Mouse (Mus musculus) heart, embryonic 13.5 days (tissue): ENCODE data around the gene Gm3029. TPM values are rescaled to one million over a fixed set of nuclear protein-coding genes. Genes with fewer than 3 reads are reported as not detected.
"Not testable (repeated sequence)": the region's sequence is repeated elsewhere in the genome, so short reads cannot be mapped to it uniquely, and the experiment has no call there.

ENCODE experiments used
- ATAC-seq: fragments of 200-750 bp; cut with Nextera tagmentation; 2 replicates; pipeline ENCODE4 v1.8.0; 2017; ENCODE audit warnings: moderate TSS enrichment; ENCODE audit not compliant: insufficient number of reproducible peaks, low FRiP score, low TSS enrichment; ENCODE audit errors: extremely low read depth
- H3K27ac ChIP-seq: fragments of 300-500 bp; sonication (generic); replicated peaks from 2 replicates; pipeline ENCODE4 v1.5.1; 2015; ENCODE audit warnings: moderate library complexity, mild to moderate bottlenecking, inconsistent platforms
- H3K27me3 ChIP-seq: fragments of 300-500 bp; sonication (generic); replicated peaks from 2 replicates; pipeline ENCODE4 v1.6.1; 2015; ENCODE audit warnings: mild to moderate bottlenecking, inconsistent platforms
- H3K36me3 ChIP-seq: fragments of 300-500 bp; sonication (generic); 2 replicates; pipeline ENCODE4 v1.6.1; 2015; ENCODE audit warnings: mild to moderate bottlenecking, inconsistent platforms
- H3K4me1 ChIP-seq: fragments of 300-500 bp; sonication (generic); 2 replicates; pipeline ENCODE4 v1.6.1; 2015; ENCODE audit warnings: inconsistent platforms
- H3K4me2 ChIP-seq: fragments of 300-500 bp; sonication (generic); 2 replicates; pipeline ENCODE4 v1.6.1; 2015; ENCODE audit warnings: inconsistent platforms, mild to moderate bottlenecking, moderate library complexity
- H3K4me3 ChIP-seq: fragments of 300-500 bp; sonication (generic); 2 replicates; pipeline ENCODE4 v1.5.1; 2015; ENCODE audit warnings: moderate library complexity, mild to moderate bottlenecking, inconsistent platforms
- H3K9ac ChIP-seq: fragments of 300-500 bp; sonication (generic); 2 replicates; pipeline ENCODE4 v1.6.1; 2015; ENCODE audit warnings: inconsistent platforms, mild to moderate bottlenecking, moderate library complexity
- H3K9me3 ChIP-seq: fragments of 300-500 bp; sonication (generic); 2 replicates; pipeline ENCODE4 v1.6.1; 2016; ENCODE audit warnings: inconsistent platforms
- WGBS: fragments of 180-500 bp; shearing (Covaris S2); methylation state at CpG from one replicate; pipeline ENCODE4 v1.1.7; 2015; ENCODE audit warnings: mixed read lengths; 5-methylcytosine and 5-hydroxymethylcytosine counted together
- polyA plus RNA-seq: library from polyadenylated mRNA; unstranded; fragments of >200 nt; fragmentation: Nextera tagmentation; extraction: Ambion mirVana; gene quantifications from 2 replicates; pipeline ENCODE4 v1.2.1, GENCODE M21; 2015

The Gm3029 gene
- not detected in 2 replicates for polyA plus RNA-seq

DNA sequence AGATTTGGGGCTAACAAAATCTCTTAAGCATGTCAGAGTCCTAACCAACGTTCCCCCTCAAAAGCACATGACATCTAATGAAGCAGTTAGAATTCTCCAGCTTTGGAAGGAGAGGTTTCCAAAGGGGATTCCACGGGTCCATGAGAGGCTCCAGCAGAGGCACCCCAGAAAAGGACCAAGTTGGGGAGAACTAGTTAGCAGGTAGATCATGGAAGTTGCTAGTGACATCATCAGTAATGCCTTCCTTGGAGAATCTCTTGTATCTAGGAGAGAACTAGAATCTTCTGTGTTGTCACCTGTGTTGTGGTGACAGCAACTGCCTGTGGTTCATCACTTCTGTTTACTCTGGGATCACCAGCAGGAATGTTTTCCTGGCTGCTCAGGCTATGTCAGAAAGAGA lies at the start of gene Gm3029:
Gene Gm3029, plus strand, starts transcription at position 301 of the 400 bp plus-strand sequence.
- not testable (repeated sequence) for ATAC-seq, H3K9ac ChIP-seq, H3K27ac ChIP-seq, H3K4me1 ChIP-seq, H3K4me2 ChIP-seq, H3K36me3 ChIP-seq, H3K9me3 ChIP-seq, H3K4me3 ChIP-seq, H3K27me3 ChIP-seq
- 86% methylated on average over 1 of the region's 2 CpGs for WGBS

DNA sequence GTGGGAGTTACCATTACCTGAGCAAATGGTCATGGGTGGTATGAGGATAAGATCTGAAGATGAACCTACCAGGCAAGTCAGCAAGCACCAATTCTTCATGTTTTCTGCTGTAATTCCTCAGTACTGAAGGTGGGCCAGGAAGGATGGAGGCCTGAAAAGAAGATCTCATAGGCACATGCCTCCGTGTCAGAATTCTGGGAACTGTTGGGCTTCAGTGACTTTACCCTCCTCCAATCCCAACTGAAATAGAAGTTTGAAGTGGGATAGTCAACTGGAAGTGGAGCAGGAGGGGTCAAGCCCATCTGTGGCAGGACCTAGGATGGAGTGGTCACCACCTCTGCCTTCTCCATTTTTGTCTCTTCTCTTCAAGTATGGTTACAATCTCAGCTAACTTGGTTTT lies 47.7 kb upstream of the Gm3029 start, which contains the start of gene Gm2916:
Gene Gm2916, plus strand, starts transcription at position 301 of the 400 bp plus-strand sequence.
- ATAC-seq, H3K27ac ChIP-seq, H3K9ac ChIP-seq, H3K27me3 ChIP-seq, H3K4me3 ChIP-seq, H3K4me1 ChIP-seq, H3K36me3 ChIP-seq, H3K9me3 ChIP-seq, H3K4me2 ChIP-seq: not testable (repeated sequence)
- no CpG with 5 or more reads among the region's 1 CpGs for WGBS

- ATAC-seq, H3K9me3 ChIP-seq, H3K27me3 ChIP-seq, H3K9ac ChIP-seq, H3K27ac ChIP-seq, H3K4me1 ChIP-seq, H3K4me2 ChIP-seq, H3K4me3 ChIP-seq, H3K36me3 ChIP-seq: not testable (repeated sequence)
- no CpG with 5 or more reads among the region's 2 CpGs for WGBS
Observed at GRCm38 (mm10) chr14:3963247-3963646, 31.7 kb downstream of the Gm3029 start, which contains the start of gene Gm3095. Gm3095 (plus strand) TSS chr14:3963547.

Other genes starting within 250 kb of the Gm3029 start
- not detected in 2 replicates for gene Gm3043, start 243.0 kb upstream of the Gm3029 start, polyA plus RNA-seq
- 3.3 and 4.0 TPM in 2 replicates for gene Gm3002, start 121.7 kb upstream of the Gm3029 start, polyA plus RNA-seq
- 0.37 TPM in 1 of 2 replicates, not detected in the other for gene Gm3033, start 85.5 kb upstream of the Gm3029 start, polyA plus RNA-seq
- gene Gm2916, start 47.6 kb upstream of the Gm3029 start, polyA plus RNA-seq: 0.24 TPM in 1 of 2 replicates, not detected in the other
- gene Gm3095, start 31.8 kb downstream of the Gm3029 start, polyA plus RNA-seq: 0.29 and 0.55 TPM in 2 replicates
- gene Gm3099, start 66.6 kb downstream of the Gm3029 start, polyA plus RNA-seq: not detected in 2 replicates
- gene Gm5796, start 92.2 kb downstream of the Gm3029 start, polyA plus RNA-seq: 0.24 and 1.2 TPM in 2 replicates
- gene Gm3115, start 152.4 kb downstream of the Gm3029 start, polyA plus RNA-seq: 0.10 TPM in 1 of 2 replicates, not detected in the other
- 0.37 and 0.68 TPM in 2 replicates for gene Gm8108, start 178.8 kb downstream of the Gm3029 start, polyA plus RNA-seq
- gene Gm3127, start 233.3 kb downstream of the Gm3029 start, polyA plus RNA-seq: not detected in 2 replicates